Mouse (Mus musculus): ENCODE data around the gene Col6a6.
"Not testable (repeated sequence)": the region's sequence is repeated elsewhere in the genome, so short reads cannot be mapped to it uniquely, and the experiment has no call there.

Gene Col6a6

DNA sequence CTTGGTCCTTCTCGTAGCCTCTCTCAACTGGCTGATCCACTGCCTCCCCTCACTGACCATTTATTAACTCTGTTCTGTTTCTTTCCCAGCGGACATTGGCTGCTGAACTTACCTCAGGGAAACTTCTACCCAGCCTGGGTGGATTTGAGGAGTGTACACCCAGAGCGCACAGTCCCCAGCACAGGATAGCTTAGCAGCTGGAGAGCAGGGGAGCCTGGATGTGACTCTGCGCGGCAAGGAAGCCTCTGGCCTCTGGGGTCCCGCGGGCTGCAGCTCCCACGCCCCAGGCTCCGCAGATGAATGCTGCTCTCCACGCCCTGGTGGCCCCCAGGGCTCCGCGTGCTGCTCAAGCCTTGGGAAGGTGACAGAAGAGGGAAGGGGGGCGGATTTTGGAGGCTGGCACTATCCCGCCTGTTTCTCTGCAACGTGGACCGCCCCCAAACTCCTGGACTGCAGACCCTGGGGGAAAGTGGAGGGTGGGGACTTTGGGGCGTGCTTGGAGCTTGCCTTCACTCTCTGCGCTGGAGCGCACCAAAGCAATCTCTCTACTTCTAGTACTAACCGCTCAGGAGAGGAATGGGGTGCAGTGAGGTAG is at the start of gene Col6a6:
Col6a6 (minus strand) TSS at position 370 of the 595 bp plus-strand sequence.
- no peak for DNase-seq

DNA sequence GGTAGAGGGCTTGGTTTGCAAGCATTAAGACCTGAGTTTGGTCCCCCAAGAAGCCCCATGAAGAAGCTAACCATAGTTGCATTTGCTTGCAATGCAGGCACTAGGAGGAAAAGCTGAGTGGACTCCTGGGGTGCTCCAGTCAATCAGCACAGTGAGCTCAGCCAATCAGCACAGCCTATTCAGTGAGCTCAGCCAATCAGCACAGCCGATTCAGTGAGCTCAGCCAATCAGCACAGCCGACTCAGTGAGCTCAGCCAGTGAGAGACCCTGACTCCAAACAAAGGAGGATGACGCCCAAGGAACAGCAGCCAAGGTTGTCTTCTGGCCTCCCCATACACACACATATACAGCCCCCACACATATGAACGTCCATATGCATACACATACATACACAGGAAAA is 48.2 kb upstream of the Col6a6 start:
- DNase-seq, result no peak

DNA sequence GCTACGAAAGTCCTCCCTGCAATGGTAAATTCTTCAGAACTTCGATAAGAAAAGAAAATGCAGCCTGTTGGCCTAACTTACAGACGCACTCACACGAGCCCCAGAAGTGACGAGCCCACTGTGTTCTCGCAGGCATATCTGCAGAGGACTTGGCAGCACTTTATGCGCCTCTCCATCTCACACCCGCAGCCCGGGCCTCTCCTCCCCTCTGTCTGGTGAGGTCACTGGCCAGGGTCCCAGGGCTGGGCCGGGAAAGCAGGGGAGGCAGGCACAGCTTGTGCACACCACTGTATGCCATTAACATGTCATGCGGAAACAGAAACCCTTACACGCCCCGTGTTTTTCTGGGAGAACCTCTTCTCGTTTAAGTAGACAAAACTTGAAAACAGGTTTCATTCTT is 43.7 kb upstream of the Col6a6 start:
- no peak for DNase-seq

DNA sequence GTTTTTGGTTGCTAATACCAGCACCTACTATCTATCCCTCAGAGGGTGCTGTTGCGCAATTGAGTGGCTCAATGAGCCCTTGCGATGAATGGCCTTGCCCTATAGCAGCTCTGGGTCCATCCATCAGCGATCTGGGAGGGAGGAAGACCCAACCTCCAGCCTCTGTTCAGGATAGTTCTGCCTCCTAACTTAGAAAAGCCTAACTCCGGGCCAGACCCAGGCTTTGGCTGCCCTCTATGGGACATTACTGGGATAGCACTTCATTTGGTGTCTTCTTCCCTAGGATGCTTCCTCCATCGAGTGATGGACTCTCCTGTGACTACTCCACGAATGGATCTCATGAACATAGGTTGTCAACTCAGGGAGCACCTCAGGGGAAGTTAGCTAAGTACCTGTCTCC is 29.8 kb upstream of the Col6a6 start:
- DNase-seq, result peak; percentile 5 to 7

DNA sequence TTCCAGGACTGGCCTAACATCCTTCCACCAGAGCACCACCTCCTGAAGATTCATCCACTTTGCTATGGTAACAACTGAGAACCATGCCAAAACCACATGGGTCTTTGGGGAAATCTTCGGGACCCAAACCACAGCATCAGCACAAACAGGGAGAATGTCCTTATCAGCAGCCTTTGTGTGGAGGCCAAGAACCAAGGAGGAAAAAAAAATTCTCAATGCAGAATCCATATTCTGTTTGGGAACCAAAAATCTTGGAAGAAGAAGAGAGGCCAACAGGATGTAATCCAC is 24.8 kb upstream of the Col6a6 start:
- DNase-seq, result no peak

DNA sequence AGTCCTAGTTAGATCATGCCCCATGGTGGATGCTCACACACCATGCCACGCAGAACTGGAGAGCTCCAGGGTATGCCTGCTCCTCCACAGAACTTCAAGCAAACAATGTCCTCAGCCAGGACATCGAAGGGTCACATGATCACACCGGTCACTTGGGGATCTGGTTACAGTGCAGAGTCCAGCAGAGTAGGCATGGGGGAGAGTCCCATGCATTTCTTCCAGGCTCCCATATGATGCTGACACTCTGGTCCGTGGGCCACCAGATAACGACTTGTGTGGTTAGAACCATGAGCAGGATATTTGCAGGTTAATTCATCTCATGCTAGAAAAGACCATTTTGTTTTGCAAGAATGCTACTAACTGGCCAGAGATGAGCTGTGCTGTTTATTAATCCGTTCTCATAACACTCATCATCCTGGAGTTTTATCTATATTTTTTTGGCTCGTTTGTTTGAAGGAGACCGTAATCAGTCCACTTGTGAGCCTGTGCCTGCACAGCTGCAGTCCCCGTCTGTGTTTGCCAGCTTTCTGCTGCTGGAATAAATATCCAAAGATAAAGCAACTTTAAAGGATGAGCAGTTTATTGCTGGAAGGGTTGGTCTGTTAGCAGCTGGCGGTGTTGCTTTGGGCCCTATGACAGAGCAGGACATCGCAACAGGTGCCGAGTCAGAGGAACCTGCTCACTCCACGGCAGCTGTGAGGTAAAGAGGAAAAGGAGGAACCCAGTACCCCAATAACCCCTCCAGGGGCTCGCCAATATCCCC is 24.2 kb upstream of the Col6a6 start:
- no peak for DNase-seq

DNA sequence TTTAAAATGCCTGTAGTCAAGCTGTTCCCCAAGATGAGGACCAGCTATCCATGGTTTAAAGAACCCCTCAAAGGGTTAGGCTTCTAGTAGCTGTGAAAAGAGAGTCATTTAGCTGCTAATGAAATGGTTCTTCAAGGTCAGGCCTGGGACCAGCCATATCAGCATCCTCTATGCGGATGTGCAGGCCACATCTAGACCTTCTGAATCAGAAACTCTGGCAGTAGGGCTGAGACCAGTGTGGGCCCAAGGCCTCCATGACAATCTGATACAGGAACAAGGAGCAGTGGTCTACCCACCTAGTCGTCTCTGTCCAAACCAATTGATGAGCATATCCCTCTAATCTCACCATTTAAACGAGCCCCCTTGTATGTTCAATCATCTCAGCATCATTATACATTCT is 23.1 kb upstream of the Col6a6 start:
- DNase-seq, result no peak

DNA sequence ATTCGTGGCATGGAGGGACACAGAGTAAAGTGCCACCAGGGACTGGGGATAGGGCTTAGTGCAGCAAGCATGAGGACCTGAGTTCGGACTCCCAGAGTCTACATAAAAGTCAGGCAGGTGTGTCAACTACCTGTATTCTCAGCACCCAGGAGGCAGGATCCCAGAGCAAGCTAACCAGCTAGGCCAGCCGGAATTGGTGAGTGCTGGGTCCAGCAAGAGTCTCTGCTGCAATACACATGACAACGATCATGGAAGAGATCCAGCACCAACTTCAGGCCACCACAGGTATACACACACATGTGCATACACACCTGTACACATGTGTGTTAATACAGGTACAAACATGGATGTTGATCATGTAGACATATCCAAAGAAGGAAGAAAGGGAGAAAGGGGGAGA is 20.4 kb upstream of the Col6a6 start:
- no peak for DNase-seq

DNA sequence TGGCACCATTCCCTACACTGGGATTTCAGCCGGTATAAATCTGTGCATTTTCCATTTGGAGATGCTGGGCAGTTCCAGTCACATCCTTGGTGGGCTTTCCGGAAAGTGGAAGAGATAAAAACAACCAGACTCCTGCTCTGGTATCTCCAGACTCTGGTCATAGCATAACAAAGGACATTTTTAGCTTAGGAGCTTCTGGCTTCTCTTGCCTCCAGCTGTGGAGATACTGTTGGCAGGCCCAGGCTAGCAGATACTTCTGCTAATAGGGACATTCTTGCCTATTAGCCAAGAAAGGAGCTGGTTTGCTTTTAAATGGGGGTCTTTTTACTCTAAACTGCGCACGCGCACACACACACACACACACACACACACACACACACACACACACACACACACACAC is 19.3 kb upstream of the Col6a6 start:
- DNase-seq, result no peak

DNA sequence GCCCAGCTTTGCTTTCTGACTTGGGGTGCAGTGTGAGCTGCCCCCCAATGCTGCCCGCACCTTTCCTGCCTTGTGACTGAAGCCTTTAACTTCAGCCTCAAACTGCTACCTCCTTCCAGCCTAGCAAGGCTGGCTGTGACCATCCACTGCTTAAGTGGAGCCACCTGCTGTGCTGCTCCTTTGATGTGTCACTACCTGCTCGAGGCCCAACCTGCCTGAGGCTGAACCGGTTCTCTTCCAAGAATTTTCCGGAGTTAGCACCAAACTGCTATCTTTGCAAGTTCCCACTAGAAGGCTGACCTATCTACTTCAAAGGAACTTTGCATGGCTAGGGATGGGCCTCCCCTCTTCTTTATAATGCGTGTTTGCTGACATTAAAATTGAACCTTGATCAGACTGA is 13.4 kb upstream of the Col6a6 start:
- DNase-seq, result not testable (repeated sequence)

DNA sequence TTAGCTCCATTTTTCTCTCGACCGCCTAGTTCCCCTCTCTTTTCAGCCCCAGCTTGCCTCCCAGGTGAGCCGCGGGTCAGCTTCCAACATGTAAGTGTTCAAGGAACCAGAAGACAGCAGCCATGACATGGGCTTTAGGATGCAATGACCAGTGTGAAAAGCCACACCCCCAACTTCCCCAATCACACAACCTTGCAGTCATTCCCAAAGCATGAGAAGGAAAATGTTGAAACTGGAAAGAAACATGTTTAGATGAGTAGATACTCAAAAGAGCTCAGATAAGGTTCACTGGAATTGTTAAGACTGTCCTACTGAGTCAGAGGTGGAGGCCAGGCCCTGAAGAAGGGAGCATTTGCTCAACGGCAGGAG is 11.2 kb upstream of the Col6a6 start:
- no peak for DNase-seq

DNA sequence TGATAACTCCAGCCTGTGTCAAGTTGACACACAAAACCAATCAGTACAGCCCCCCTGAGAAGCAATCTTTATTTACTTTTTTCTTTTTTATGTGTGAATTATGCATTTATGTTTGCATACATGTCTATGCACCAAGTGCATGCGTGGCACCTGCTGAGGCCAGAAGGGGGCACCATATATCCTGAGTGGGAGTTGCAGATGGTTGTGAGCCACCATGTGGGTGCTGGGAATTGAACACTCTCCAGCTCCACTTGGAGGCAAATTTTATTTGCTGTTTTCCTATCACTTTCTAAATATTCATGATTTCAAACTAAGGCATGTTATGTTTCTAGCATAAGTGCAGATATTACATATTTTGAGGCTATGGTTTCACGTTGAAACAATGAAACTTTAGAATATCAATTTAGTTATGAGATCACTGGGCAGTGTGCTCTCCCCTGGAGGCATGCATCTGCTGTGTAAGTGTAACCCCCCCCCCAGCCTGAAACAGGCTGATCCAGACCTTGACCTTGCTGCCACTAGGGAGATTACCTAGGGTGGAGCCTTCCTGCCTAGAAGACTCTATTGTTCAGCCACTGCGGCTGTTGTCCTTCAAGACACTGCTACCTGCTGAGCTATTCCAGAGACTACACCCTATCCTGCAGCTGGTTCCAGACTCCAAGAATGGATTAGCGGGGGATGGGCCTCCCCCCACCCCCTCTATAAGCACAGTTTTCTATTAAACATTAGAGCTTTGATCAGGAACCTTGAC is 10.6 kb upstream of the Col6a6 start:
- DNase-seq, result no peak

DNA sequence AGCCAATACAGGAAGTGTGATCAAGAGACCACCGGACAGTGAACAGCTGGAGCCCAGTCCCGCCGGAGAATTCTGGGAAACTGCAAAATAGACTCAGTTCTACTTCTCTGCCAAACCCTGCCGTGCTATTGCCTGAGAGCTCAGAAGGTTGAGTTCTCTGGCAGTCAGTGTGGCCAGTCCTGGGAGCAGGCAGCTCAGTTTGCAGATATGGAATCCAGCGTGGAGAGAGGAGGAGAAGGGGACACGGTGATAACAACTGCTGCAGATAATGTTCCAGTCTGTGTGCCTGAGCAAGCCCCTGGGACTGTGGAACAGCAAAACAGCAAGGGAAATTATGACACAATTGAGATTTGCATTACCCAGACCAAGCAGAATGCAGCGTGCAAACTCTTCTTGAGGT is 7.6 kb upstream of the Col6a6 start:
- DNase-seq, result no peak

DNA sequence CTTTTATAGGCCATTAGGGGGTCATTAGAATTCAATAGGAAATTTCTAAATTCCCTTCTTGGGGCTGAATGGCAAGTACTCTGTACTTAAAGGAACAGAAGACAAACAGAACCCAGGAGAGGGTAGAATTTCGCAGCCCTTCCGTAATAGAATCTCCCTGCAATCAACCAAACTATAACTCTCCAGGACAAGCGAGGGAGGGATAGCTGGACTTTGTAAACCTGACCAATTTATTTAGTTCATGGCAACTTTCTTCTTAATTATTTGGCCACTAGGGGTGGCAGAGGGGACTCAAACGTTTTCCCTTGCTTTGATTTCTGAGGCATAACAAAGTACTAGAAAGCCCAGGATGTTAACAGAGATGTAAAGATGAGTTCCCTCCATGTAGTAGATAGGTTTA is 6.8 kb upstream of the Col6a6 start:
- DNase-seq, result no peak

DNA sequence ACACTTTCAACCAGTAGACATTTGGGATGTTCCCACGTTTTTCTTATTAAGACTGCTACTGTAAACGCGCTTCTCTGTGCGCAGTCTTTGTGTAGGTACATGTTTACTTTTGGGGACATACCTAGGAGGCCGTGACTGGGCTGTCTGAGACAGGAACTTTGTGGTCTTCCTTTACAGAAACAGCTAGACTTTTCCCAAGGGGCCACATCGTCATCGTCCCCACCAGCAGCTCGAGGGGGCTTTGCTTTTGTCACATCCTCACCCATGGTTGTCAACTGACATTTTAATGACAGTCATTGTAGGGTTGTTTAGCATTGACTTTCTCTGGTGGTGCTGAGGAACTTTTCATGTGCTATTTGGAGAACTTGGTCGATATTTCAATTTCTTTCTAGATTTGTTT is 3.3 kb upstream of the Col6a6 start:
- no peak for DNase-seq

DNA sequence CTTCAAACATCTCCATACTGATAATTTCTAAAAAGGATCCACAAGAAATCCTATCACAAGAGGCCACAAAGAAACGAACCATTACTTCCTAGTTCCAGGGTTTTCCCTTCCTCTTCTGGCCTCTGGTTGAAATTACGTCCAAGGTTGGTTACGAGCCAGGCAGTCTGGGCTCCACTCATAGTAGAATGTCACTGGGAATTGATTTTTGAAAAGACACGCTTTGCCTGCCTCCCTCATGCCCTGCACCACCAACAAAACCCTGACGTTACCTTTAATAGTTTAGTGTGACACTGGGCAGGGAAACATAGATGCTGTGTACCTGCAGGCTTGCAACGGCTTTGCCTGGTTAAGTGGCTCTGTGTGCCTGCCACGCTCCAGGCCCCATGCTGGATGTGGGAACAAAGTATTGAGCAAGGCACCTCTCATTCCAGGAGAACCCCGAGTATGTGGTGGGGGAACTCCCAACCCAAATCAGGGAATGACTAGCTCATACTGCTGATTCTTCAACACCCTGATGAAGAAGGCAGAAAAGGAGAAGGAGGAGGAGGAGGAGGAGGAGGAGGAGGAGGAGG is 798 bp downstream of the Col6a6 start:
- no peak for DNase-seq

DNA sequence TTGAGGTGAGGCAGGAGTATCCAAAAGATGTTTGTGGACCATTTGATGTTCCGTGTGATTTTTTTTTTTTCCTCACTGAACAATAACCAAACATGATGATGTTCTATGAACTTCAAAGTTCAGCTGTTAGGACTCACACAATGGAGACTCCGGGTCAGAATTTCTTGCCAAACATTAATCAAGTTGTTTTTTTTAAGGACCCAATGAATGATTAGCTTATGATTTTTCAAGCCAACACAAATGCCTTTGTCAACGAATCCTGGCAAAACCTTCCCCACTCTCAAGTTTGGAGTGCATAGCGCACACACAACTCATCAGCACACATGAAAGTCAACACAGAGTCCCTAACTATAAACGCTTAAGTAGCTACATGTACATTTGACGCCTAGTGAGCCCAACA is 7.2 kb downstream of the Col6a6 start:
- no peak for DNase-seq

DNA sequence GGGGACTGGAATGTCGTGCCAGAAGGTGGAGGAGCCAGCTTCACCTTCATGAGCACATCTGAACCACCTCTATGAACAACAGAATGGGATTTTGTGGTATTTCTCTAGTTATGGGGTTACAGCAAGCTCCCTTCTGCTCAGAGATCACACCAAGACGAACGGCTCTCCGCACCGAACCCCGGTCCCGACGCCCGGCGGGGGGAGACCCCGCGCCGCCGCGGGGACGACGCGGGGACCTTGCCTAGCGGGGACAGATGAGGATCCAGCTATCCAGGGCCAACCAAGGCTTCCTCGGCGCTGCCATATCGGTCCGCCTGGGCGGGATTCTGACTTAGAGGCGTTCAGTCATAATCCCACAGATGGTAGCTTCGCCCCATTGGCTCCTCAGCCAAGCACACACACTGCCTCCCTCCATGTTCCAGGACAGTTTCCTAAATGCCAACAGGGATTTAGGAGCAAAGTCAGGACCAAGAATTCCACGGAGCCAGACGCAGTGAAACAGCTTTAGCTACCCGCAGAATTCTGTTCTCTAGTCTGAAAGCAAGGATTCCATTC is 8.7 kb downstream of the Col6a6 start:
- DNase-seq, result no peak

DNA sequence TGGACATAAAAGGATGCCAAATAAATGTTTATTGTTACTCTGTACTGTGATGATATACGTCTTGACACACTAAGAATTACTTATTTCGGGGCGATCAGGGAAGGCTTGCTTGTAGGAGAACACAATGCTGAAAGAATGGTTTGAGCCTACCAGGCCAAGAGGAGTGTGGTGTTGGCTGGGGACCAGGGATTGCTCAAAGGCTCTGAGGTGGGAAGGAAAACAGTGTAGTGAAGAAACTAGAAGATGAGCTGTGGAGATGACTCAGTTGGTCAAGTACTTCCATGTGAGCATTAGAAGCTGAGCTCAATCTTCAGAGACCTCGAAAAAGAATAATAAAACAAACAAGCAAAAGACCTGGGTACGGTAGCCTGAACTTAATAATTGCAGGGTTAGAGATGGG is 13.5 kb downstream of the Col6a6 start:
- DNase-seq, result no peak

DNA sequence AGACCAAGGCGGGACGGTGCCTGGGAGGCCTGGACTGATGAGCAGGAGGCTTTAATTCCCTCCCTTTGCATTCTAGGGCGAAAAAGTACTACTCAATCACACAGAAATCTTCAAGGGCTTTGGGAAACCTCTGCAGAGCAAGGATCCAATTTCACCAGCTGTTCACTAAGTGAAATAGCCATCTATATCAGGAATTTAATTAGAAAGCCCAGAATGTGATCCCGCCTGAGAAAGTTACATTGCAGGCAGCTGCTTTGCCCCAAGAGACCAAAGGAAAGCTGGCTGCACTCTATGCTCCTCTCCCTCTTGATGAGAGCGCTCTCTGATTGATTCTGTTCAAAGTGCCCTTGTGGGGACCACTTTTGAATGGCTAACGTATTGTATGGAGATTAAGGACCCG is 16.5 kb downstream of the Col6a6 start:
- DNase-seq, result no peak

DNA sequence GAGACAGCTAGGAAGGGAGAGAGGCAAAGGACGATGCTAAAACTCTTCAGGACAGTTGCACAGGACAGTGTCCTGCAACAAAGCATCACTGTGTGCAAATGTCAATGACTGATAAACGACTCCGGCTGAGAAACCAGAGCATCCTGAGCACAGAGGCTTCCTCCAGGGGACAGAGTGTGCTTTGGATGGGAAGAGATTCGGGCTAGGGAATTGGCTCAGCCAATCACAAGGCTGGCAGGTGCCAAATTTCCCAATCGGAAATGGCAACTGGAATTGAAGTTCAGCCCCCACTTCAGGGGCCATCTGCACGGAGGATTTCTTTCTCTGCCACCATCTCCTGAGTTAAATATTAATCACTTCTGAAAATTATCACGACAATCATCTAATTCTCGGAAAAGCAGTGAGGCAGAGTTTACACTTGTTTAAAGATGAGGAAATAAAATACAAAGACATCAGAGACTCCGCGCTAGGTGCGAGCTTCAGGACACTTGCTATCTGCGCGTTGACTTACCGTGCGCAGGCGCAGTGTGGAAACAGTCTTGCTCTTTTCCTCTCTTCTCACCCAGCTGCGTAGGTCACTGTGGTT is 18.9 kb downstream of the Col6a6 start:
- no peak for DNase-seq

DNA sequence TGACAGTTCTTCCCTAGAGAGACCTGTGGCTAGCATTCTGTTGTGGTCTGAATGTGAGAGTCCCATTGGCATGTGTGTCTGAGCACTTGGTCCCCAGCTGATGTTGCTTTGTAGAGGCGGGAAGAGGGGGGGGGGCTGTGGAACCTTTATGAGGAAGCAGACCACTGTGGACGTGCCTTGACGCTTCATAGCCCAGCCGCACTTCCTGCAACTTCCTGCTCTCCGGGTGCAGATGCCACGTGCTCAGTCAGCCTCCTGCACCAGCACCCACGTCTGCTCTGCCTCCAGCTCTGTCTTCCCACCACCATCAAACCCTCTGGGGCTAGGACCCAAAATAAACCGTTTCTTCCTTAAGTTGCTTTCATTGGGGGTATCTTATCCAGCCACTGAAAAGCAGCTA is 24.5 kb downstream of the Col6a6 start:
- DNase-seq, result no peak

DNA sequence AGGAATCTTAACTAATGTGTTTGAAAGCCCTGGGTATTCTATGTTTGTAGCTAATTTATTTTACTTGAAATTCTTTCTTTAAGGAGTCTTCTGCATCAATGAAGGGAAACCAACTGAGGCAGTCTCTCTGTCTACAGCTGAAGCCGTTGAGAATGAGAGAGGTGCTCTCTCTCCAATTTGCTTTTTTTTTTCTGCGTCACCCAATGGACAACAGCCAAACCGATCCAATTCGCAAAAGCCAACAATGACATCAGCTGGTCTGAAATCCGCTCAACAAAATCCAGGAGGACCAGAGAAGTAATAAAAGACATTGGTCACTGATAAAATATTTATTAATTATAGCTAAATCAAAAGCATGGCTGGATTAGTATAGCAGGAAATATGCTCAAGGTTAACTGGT is 26.5 kb downstream of the Col6a6 start:
- no peak for DNase-seq

DNA sequence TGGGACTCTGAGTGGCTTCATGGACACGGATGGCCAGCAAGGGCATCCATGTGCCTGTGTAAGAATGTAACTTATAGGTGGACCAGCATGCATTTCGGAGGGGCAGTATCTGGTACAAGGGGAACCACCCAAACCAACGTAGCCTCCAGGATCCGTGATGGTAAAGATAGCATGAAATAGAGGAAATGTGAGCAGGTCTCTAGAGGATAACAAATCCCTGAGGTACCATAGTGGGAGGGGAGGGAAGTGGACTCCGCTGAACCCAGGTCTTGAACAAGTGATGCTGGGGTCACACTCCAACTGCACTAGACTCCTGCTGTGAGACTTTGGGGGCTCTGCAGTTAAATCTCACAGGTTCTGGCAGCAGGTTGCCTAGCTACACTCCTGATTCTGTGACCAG is 27.7 kb downstream of the Col6a6 start:
- no peak for DNase-seq

All from thymus, postnatal 36 days (tissue).